Mouse (Mus musculus) urinary bladder, postnatal 4 days (tissue): ENCODE data around the gene Zscan21.
"Not testable (repeated sequence)": the region's sequence is repeated elsewhere in the genome, so short reads cannot be mapped to it uniquely, and the experiment has no call there.

Experiments used
- DNase-seq, 2 experiments: peaks; one replicate each; pipeline ENCODE4 v3.0.0; 2021 to 2022; ENCODE audit warnings: low spot score in 2 of 2

Zscan21 gene

DNA sequence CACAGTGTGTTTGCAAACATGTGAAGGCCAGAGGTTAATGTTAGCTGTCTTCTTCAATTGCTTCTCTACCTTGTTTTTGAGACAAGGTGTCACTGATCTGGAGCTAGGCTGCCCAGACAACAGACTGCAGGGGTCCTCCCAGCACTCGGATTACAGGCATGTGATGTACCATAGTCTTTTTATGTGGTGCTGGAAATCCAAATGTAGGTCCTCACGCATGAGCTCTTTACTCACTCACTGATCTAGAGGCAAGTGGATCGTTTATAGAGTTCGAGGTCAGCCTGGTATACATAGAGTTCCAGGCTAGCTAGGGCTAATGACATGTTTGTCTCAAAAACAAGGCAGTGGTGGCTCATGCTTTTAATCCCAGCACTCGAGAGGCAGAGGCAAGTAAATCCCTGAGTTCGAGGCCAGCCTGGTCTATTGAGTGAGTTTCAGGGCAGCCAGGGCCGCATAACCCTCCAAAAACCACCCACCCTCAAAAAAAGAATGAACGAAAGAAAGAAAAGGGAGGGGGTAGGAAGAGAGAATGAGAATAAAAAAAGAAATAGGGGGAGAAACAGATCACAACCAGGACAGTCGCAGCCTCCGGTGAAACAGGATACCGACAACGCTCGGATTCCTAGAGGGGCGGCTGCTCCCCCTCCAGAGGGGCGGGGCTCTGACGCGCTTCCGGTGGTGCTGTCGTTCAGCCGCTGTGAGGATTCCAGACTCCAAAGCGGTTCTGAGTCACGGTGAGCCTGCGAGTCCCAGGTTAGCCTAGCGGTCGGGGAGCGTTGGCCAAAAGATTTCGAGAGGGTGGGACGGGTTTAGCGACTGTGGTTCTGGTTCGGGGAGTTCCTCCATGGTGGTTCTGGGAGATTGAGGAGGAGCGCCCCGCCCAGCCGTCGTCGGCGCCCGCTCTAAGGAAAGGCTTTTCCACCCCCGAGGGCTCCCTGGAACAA, at the start of gene Zscan21:
Gene Zscan21, plus strand, starts transcription at position 649 of the 944 bp plus-strand sequence.
- DNase-seq = peak; percentile 82 to 89

DNA sequence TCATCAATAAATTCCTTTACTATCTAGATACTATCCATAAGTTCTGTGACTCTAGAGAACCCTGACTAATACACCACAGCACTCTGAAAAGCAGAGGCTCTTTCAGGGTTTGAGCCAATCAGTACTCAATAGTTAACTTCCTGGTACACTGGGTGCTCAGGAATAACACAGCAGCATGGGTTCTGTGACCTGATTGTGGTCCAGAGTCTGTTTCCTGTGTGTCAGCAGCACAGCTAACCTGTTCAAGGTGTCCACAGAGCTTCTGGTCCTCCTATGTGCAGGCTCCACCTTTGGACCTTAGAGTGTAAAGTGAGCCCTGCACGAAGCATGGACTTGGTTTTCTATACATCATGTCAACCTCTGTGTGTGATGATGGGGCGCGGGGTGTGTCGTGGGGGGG, 42.9 kb upstream of the Zscan21 start:
- DNase-seq = no peak

DNA sequence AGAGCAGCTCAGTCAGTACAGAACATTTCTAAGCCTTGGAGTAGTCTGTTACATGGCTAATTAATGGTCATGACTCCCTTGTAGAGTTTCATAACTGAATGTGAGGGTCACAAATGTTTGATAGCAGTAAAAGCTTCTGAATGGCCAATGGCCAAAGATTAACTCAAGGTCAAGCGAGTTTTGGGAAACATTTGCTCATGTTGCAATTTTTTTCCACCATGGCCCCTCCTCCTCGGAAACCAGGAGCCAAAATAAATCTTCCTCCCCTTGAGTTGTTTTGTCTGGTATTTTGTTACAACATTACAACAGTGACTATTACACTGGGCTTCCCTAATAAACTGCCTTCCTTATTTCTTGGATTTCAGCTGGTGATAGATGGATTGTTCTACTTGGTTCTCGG, 41.0 kb upstream of the Zscan21 start:
- DNase-seq = no peak

DNA sequence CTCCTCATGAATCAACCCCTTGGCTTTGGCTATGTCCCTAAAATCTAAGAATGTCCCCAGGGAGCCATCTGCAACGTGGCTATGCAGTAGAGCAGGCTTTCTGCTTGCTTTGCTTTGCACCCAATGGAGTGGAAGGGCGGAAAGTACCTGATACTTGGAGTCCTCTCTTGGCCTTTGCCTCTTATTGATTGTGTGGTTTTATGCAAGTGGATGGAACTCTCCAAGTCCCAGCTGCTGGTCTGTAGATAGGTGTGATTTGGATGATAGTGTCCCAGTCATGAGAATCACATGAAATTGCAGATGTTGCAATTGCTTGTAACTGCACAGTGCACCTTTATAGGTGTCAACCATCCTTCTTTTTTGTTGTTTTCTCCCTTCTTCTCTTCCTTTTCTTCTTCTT, 40.6 kb upstream of the Zscan21 start:
- DNase-seq = no peak

DNA sequence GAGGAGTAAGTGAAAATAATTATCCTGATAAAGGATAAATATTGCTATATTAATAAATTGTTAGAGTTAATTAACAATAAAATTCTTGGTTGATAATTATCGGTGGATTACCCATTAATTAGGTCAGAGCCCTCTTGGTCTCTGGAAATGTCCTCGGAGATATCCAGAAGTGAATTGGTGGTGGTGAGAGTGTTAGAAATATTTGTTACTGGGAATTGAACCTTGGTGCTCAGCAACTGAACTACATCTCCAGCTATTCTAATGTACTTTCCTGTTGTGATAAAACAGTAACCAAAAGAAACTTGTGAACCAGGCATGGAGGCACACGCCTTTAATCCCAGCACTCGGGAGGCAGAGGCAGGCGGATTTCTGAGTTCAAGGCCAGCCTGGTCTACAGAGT, 36.2 kb upstream of the Zscan21 start:
- no peak for DNase-seq

DNA sequence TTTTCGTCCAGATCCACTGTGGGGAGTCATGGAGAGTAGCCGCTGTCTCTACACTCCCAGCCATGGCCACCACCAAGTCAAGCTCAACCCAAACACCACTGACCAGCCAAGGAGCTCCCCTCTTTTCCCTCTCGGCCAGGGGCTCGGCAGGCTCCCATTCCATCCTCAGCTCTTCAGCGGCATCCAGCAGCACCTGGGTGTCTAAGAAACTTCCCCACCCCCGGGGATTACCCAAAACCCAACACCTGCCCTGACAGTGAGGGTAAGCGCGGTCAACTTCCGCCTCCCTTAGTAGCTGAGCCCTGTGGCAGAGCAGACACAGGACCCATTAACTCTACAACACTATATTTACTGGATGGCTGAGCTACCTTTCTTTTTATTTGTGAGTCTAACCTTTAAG, 35.3 kb upstream of the Zscan21 start:
- no peak for DNase-seq

DNA sequence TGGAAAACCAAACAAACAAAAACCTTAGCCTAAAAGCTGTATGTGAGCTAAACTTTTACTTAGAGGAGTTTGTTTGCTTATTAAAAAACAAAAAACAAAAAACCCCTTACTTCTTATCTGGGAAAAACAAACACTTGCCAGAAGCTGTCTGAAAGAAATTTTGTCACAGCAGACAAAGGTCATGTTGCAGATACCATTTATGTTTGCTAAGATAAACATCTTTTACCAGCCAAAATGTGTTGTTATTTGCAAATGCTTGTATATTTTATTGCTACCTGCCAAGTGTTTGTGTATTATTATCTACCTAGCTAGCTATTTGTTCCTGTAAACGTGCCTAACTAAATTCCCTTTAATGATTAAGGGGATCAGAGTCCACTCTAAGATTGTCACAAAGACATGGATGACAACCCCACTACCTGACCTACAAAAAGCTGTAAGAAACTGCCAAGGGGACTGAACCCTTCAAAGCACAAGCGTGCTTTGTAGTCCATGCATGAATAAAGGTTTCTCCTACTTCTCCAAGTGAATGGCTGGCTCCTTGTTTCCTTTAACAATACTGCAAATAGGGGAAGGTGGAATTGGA, 33.3 kb upstream of the Zscan21 start:
- no peak for DNase-seq

DNA sequence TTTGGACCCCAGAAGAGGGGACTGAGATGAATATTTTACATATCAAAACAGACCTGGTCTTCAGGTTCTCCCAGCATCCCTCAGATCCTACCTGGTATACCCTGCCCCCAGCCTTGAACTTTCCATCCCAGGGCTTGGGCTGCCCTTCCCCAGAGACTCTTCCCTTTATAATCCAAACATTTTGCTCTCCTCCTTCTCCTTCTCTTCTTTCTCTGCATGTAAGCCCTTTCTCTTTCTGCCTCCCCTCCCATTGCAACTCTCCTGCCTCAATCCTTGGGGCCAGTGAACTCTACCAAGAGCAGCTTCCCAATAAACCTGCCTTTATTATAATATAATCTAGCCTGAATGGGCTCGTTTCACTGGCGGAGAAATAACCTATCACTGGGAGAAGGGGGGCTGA, 32.8 kb upstream of the Zscan21 start:
- DNase-seq = no peak

DNA sequence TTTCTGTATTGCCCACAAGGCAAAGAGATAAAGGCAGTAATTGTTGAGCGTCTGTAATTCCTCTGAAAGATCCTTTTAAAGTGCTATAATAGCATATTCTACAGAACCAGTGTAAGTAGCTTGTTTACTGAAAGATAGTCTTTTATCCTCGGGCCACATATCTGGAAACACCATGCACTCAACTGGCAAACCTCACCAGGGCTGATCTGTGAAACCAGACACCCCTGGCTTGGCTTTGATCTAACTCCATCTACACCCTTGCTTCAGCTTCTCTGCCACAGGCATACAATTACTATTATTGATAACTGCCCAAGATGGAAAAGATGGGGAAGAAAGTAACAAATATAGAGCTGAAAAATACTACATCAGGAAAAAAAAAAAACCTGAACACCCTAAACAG, 32.2 kb upstream of the Zscan21 start:
- DNase-seq = no peak

DNA sequence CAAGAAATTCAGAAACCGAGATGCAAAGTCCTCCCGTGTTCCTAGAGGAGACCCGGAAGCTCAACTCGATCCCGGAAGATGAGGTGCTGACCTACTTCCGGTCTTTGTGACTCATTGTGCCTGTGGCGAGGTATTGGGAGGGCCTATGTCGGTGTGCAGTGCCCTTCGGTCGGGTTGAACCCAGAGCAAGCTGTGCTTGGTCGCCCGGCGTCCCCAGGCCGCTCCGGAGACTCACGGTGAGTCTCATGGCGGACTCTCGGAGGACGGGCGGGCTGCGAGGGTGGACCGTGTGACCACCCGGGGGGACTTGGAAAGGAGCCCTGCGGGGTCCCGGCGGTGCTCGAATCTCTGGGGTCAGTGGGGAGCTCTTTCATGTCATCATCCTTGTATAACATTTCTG, 31.7 kb upstream of the Zscan21 start, which contains the start of gene Zkscan1:
Gene Zkscan1, plus strand, starts transcription at position 89 of the 400 bp plus-strand sequence.
- DNase-seq = peak; percentile 59 to 62

DNA sequence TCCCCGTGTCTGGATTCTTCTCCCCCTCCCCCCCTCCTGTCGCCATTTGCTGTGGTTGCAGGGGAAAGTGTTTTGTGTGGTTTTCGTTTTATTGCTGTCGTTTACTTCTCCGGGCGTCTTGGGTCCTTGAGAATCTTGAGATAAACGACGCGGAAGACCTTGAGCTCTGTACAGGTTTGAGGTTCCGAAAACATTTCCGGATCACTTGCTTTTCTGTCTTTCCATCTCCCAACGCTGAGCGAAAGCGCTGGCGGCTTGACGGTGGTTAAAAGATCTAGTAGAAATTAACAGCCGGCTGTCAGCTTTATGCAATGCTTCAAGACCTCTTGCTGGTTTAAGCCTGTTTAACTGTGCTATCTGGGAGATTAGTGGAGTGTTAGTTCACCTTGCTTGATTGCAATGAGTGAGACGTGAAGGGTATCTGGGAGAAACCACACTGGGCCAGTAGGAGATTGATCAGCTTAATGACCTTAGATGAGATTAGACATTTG, 31.2 kb upstream of the Zscan21 start:
- DNase-seq = peak in 1 of 2 experiments; percentile 52

DNA sequence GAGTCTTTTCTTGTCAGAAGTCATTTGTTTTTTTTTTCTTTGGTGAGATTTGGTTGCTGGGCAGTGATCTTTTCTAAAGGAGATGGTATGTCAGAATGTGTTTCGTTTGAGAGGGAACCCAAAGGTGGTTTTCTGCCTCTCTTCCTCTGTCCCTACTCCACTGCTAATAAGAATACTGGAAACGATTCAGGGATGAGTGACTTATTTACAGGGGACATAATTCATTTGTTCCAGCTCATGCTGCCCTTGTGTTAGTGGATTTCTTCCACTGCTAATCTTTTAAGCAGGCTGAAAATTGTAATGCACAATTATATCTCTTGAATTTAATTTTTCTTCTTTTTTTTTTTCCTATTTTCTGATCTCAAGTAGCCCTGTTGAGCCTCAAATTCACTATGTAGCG, 29.9 kb upstream of the Zscan21 start:
- DNase-seq = no peak

DNA sequence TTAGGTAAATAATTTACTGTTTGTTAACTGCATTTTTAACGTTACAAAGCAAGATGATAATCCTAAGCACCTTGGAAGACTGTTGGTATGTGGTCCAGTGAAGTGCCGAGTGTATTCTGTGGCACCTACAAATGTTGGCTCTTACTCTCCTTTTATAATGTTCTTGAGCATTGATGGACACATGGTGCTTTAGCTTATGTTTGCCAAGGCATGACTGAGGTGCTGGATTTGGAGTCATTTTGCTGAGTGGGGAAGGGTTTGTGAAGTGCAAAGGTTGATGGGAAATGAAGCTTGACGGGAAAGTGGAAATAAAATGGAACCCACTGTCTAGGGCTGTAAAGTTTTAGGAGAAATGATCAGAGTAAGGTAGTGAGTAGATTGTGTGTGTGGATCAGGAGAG, 28.3 kb upstream of the Zscan21 start:
- no peak for DNase-seq

DNA sequence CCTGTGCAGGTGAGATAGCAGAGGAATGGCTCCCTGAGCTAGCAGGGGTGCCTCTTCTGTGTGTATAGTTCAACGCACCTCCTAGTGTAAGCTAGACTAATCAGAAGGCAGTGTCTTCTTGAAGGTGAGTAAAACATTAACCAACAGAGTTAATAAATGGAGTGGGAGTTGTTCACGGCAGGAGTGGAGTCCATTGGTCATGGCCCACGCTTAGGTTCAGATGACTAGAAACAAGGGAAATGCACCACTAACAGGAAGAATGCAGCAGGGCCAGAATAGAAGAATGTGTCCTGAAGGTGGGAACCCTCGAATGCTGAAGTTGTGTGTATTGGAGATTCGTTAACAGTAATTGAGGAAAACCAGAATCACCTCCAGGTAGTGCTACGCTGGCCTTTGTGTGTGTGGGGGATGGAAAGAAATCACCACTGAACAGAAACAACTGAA, 27.6 kb upstream of the Zscan21 start:
- DNase-seq = no peak

DNA sequence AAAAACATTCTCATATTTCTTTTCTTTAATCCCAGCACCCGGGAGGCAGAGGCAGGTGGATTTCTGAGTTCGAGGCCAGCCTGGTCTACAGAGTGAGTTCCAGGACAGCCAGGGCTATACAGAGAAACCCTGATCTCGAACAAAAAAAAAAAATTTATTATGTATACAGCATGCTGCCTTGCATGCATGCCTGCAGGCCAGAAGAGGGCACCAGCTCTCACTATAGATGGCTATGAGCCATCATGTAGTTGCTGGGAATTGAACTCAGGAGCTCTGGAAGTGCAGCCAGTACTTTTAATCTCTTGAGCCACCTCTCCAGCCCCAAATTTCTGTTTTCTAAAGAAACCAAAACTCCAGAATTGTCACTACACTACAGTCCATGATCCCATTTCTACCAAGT, 26.4 kb upstream of the Zscan21 start:
- DNase-seq = no peak

DNA sequence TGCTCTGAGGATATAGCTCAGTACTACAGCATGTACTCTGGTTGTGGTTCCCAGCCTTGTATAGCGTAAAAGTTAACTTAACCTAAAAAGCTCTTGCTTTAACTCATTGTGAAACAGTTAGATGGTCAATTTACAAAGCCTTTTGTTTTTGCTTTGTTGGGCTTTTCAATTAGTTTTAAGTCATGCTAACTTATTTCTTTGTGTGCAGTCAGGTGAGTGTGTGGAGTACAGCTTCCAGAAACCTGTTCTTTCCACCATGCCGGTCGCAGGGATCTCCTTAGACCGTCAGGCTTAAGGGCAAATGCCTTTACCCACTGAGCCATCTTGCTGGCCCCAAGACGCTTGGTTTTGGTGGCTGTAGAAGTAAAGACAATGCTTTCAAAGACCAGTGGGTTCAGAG, 26.0 kb upstream of the Zscan21 start:
- no peak for DNase-seq

DNA sequence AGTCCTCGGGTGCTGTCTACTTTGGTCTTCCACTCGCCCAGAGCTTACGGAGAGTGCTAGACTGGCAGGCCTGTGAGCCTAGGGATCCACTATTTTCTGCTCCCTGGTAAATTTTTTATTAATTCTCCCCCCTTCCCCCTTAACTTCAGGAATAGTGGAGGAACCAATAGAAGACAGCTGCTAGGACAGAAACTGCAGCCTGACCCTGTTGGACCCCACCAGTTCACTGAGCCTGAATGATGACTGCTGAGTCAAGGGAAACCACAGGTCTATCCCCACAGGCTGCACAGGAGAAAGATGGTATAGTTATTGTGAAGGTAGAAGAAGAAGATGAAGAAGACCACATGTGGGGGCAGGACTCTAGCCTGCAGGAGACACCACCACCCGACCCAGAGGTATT, 23.9 kb upstream of the Zscan21 start:
- DNase-seq = no peak

DNA sequence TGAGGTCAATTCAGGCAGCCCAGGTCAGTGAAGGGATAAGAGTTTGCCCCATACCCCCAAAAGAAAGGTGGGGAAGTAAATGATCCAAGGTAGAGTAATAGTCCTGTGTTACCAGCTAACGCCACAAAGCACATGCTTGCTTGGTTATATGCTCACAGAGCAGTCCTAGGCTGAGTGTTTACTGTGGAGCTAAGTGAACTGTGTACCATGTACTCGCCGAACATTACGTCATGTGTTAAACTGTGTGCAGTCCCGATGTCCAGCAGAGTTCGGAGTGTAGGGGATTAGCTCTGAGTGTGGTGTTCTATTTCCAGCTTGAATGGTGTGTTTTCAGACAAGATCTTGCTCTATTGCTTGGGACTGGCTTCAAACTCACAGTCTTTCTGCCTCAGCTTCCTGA, 22.2 kb upstream of the Zscan21 start:
- no peak for DNase-seq

DNA sequence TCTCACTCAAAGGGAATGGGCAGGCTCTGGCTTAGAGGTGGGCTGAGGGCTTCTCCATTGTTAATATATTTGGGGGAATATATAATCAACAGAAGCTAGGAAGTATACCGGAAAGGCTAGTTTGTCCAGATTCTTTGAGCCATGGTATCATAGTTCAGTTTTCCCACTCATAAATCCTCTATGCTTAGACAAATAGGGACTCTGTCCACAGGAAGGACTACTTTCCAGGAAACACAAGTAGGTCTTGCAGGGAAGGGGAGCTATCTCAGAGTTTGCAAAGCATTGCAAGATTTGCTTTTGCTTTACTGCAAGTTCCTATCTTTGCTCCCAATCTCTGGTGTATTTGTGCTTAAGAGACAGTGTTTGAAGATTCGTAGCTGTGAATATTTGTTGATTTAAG, 11.7 kb upstream of the Zscan21 start:
- no peak for DNase-seq

DNA sequence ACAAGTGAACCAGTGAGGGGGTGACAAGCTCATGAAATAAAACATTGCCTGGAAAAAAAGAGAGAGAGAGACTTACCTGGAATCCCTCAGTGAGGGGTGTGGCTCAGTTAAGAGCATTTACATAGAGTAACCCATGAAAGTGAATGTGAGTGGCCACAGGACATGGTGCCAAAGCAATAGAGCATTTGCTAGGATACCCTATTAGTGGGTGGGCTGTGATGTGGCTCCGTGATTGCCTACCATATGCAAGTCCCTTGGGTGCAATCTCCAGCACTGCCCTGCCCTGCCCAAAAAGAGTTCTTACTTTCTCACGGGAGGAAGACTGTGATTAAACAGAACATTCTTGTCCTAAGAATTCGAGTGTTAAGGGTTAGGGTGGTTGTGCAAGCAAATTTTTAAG, 9.6 kb upstream of the Zscan21 start:
- DNase-seq = no peak

DNA sequence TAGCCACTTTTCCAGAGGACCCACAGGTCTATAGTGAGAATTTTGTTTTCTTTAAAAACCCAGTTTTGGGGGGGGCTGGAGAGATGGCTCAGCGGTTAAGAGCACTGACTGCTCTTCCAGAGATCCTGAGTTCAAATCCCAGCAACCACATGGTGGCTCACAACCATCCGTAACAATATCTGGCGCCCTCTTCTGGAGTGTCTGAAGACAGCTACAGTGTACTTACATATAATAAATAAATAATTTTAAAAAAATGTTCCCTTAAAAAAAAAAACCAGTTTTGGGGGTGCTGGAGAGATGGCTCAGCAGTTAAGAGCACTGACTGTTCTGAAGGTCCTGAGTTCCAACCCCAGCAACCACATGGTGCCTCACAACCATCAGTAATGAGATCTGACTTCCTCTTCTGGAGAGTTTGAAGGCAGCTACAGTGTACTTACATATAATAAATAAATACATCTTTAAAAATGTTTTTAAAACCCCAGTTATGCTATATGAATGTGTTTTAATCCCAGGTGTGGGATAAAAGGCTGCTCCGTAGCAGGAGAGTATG, 6.8 kb upstream of the Zscan21 start:
- DNase-seq = not testable (repeated sequence)

DNA sequence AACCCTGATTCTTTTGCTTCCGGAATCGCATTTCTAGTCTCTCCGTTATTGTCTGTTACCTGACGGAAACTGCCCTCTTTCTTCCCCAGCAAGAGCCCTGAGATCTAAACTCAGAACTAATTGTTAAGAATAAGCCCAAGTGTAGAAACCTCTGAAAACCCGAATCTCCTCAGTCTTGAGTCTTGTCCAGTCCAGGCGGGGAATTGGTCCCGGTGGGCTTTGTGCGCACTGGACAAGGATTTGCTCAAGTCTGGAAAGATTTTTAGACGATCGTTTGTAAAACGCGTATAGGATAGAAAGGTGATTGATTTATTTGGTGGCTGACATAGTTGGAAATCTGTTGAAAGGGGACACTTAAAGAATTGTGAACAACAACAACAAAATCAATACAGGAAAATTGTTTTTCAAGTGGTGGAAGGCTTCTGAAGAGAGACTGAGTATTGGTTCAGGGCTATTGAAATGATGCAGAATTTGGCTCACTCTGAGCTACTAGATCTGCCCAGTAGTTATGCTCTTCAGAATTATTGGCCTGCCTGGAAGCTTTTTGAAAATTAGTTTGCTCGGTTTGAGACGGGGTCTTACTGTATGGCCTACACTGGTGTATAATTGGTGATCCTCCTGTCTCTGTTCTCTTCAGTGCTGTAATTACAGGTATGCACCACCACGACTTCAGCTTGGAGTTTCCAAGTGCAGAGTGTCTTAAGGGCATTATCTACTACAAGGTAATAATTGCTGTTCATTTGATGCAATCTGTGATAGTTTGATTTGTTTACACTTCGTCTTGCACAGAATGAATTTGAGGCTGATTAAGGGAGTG, 704 bp downstream of the Zscan21 start:
- DNase-seq = no peak
